Mouse (Mus musculus): ENCODE results near the gene Bach2. TPM values are rescaled to one million over a fixed set of nuclear protein-coding genes. Genes with fewer than 3 reads are reported as not detected.
A peak's percentile ranks its signal among the peaks of the same experiment; 100 is the strongest.

The Bach2 gene
- total RNA-seq, 1 experiment from 2014 or later: 4.7 TPM

GRCm38 (mm10) chr4:32355935-32356617, 117.5 kb downstream of the Bach2 start:
- ATAC-seq (replicated peaks in 1 of 2; ENCODE audit: insufficient read depth in 1 of 2, low FRiP score in 2 of 2, low TSS enrichment in 1 of 2, low read depth in 1 of 2, poor library complexity in 2 of 2, severe bottlenecking in 2 of 2): peak; percentile 63 to 65

- no peak; a peak in 1 of 4 replicates for ATAC-seq (replicated peaks in 1 of 2; ENCODE audit: insufficient read depth in 1 of 2, low FRiP score in 2 of 2, low TSS enrichment in 1 of 2, low read depth in 1 of 2, poor library complexity in 2 of 2, severe bottlenecking in 2 of 2)
These were observed 119.5 kb downstream of the Bach2 start for GRCm38 (mm10) chr4:32357996-32358600.

- ATAC-seq (replicated peaks in 1 of 2; ENCODE audit: insufficient read depth in 1 of 2, low FRiP score in 2 of 2, low TSS enrichment in 1 of 2, low read depth in 1 of 2, poor library complexity in 2 of 2, severe bottlenecking in 2 of 2): peak; percentile 66 to 76
These were observed 120.2 kb downstream of the Bach2 start for GRCm38 (mm10) chr4:32358602-32359464.

- ATAC-seq (replicated peaks in 1 of 2; ENCODE audit: insufficient read depth in 1 of 2, low FRiP score in 2 of 2, low TSS enrichment in 1 of 2, low read depth in 1 of 2, poor library complexity in 2 of 2, severe bottlenecking in 2 of 2): no peak
These were observed 121.0 kb downstream of the Bach2 start for GRCm38 (mm10) chr4:32359634-32360033.

GRCm38 (mm10) chr4:32360496-32360895, 121.9 kb downstream of the Bach2 start:
- ATAC-seq (replicated peaks in 1 of 2; ENCODE audit: insufficient read depth in 1 of 2, low FRiP score in 2 of 2, low TSS enrichment in 1 of 2, low read depth in 1 of 2, poor library complexity in 2 of 2, severe bottlenecking in 2 of 2): no peak

GRCm38 (mm10) chr4:32363488-32363984, 124.9 kb downstream of the Bach2 start:
- ATAC-seq (replicated peaks in 1 of 2; ENCODE audit: insufficient read depth in 1 of 2, low FRiP score in 2 of 2, low TSS enrichment in 1 of 2, low read depth in 1 of 2, poor library complexity in 2 of 2, severe bottlenecking in 2 of 2): peak; percentile 55 to 72

- ATAC-seq (replicated peaks in 1 of 2; ENCODE audit: insufficient read depth in 1 of 2, low FRiP score in 2 of 2, low TSS enrichment in 1 of 2, low read depth in 1 of 2, poor library complexity in 2 of 2, severe bottlenecking in 2 of 2): peak; percentile 10 to 31; a peak in 1 of 4 replicates
These were observed 126.7 kb downstream of the Bach2 start for GRCm38 (mm10) chr4:32365144-32365907.

- ATAC-seq (replicated peaks in 1 of 2; ENCODE audit: insufficient read depth in 1 of 2, low FRiP score in 2 of 2, low TSS enrichment in 1 of 2, low read depth in 1 of 2, poor library complexity in 2 of 2, severe bottlenecking in 2 of 2): no peak
These were observed 127.6 kb downstream of the Bach2 start for GRCm38 (mm10) chr4:32366176-32366575.

GRCm38 (mm10) chr4:32368345-32368744, 129.7 kb downstream of the Bach2 start:
- no peak for ATAC-seq (replicated peaks in 1 of 2; ENCODE audit: insufficient read depth in 1 of 2, low FRiP score in 2 of 2, low TSS enrichment in 1 of 2, low read depth in 1 of 2, poor library complexity in 2 of 2, severe bottlenecking in 2 of 2)

GRCm38 (mm10) chr4:32373085-32373484, 134.5 kb downstream of the Bach2 start:
- peak; percentile 68 to 72 for ATAC-seq (replicated peaks in 1 of 2; ENCODE audit: insufficient read depth in 1 of 2, low FRiP score in 2 of 2, low TSS enrichment in 1 of 2, low read depth in 1 of 2, poor library complexity in 2 of 2, severe bottlenecking in 2 of 2)

- ATAC-seq (replicated peaks in 1 of 2; ENCODE audit: insufficient read depth in 1 of 2, low FRiP score in 2 of 2, low TSS enrichment in 1 of 2, low read depth in 1 of 2, poor library complexity in 2 of 2, severe bottlenecking in 2 of 2): 0 out of 4 replicates have a peak, but pooled peaks of 1 of the 2 experiments have one; percentile 8
These were observed 134.9 kb downstream of the Bach2 start for GRCm38 (mm10) chr4:32373527-32373926.

- ATAC-seq (replicated peaks in 1 of 2; ENCODE audit: insufficient read depth in 1 of 2, low FRiP score in 2 of 2, low TSS enrichment in 1 of 2, low read depth in 1 of 2, poor library complexity in 2 of 2, severe bottlenecking in 2 of 2): no peak
These were observed 136.4 kb downstream of the Bach2 start for GRCm38 (mm10) chr4:32374751-32375582.

GRCm38 (mm10) chr4:32375721-32376526, 137.3 kb downstream of the Bach2 start:
- no peak for ATAC-seq (replicated peaks in 1 of 2; ENCODE audit: insufficient read depth in 1 of 2, low FRiP score in 2 of 2, low TSS enrichment in 1 of 2, low read depth in 1 of 2, poor library complexity in 2 of 2, severe bottlenecking in 2 of 2)

- ATAC-seq (replicated peaks in 1 of 2; ENCODE audit: insufficient read depth in 1 of 2, low FRiP score in 2 of 2, low TSS enrichment in 1 of 2, low read depth in 1 of 2, poor library complexity in 2 of 2, severe bottlenecking in 2 of 2): no peak
These were observed 137.9 kb downstream of the Bach2 start for GRCm38 (mm10) chr4:32376527-32376948.

GRCm38 (mm10) chr4:32379140-32379539, 140.5 kb downstream of the Bach2 start:
- ATAC-seq (replicated peaks in 1 of 2; ENCODE audit: insufficient read depth in 1 of 2, low FRiP score in 2 of 2, low TSS enrichment in 1 of 2, low read depth in 1 of 2, poor library complexity in 2 of 2, severe bottlenecking in 2 of 2): no peak
